Mouse (Mus musculus): ENCODE results near the gene Kcnb1.

- TF ChIP-seq CTCF (IDR thresholded peaks at IDR 0.05; ENCODE audit: low read depth, low read length) = no peak
- TF ChIP-seq POLR2A (IDR thresholded peaks at IDR 0.05; ENCODE audit: borderline replicate concordance, low read depth, low read length) = no peak
Measured at GRCm38 (mm10) chr2:167066031-167066430, 123.9 kb downstream of the Kcnb1 start.
